In genomic region chr2:72855276-72855970, GRCm38 (mm10) we compare ENCODE assay signal across 11 mouse cellular contexts.
DNase-seq lines count a peak whose midpoint lies in the region; ATAC-seq lines count a peak whose summit lies in the region.
"Had no signal": no experiment of that assay in that cellular context is flagged by ENCODE, and none has a peak within 500 bp of the region (broad histone marks: within the 10 kb centered on the region; RNA-seq: fewer than 3 reads in every experiment).

No protein-coding gene starts in this region.

- peak; percentile 26 to 52 for DNase-seq in left cerebral cortex, postnatal 14 days (ENCODE audit: low spot score in 2 of 2)
- no peak for DNase-seq in left cerebral cortex, postnatal 10 days (ENCODE audit: extremely low spot score in 1 of 2, low spot score in 2 of 2)
- peak; percentile 66 for DNase-seq in 3T3-L1 (ENCODE audit: low read depth, low spot score)
- peak; percentile 83 for DNase-seq in induced T-regulatory cell, adult 2 months (ENCODE audit: low read depth)
- no peak for DNase-seq in gastrocnemius, adult 8-10 months (ENCODE audit: low spot score in 2 of 2)
- DNase-seq in frontal cortex, postnatal 25 days (ENCODE audit: low spot score in 2 of 2): no peak
- DNase-seq: cerebellum, postnatal 36 days; kidney, postnatal 25 days had no signal

- intact Hi-C loops in left cerebral cortex, postnatal 14 days (cut with DNase I): no loop called here
- intact Hi-C loops in left cerebral cortex, postnatal 10 days (cut with DNase I): no loop called here

- peak; percentile 67 for ATAC-seq in CD4-positive, CD25-positive, alpha-beta regulatory T cell, adult 4 months
- no peak for ATAC-seq in erythroid progenitor cell, adult 5-6 weeks (replicated peaks; ENCODE audit: low FRiP score, poor library complexity, severe bottlenecking)
- ATAC-seq: forebrain, embryonic 13.5 days had no signal

Comparison
In these comparisons a context has a peak if more than half of its experiments do, and no peak if none do; other contexts are left out.
1. DNase-seq: peak in left cerebral cortex, postnatal 14 days (2 of 2), 3T3-L1 (single experiment) and induced T-regulatory cell, adult 2 months (single experiment); none in left cerebral cortex, postnatal 10 days (0 of 2), gastrocnemius, adult 8-10 months (0 of 2) and frontal cortex, postnatal 25 days (0 of 2).